In genomic region chr15:31418686-31419024, GRCm38 (mm10) we compare ENCODE assay signal across 9 mouse cellular contexts. TPM values are rescaled to one million over a fixed set of nuclear protein-coding genes. Genes with fewer than 3 reads are reported as not detected.
DNase-seq lines count a peak whose midpoint lies in the region; ATAC-seq lines count a peak whose summit lies in the region.
"Had no signal": no experiment of that assay in that cellular context is flagged by ENCODE, and none has a peak within 500 bp of the region (broad histone marks: within the 10 kb centered on the region; RNA-seq: fewer than 3 reads in every experiment).

No protein-coding gene starts in this region.

- H3K9me3 ChIP-seq in kidney, embryonic 16.5 days (ENCODE audit: low read length), result no peaks in the 10 kb centered on the region
- H3K9me3 ChIP-seq in kidney, embryonic 14.5 days (ENCODE audit: control insufficient read depth, low read length), result no peaks in the 10 kb centered on the region
- no peaks in the 10 kb centered on the region for H3K9me3 ChIP-seq in liver, embryonic 16.5 days (replicated peaks; ENCODE audit: control insufficient read depth, low read length)
- H3K9me3 ChIP-seq: embryonic facial prominence, embryonic 15.5 days had no signal

- H3K36me3 ChIP-seq in kidney, embryonic 16.5 days (ENCODE audit: insufficient read depth, low read length), result no peaks in the 10 kb centered on the region
- no peaks in the 10 kb centered on the region for H3K36me3 ChIP-seq in kidney, embryonic 14.5 days (ENCODE audit: control insufficient read depth, insufficient read depth, low read length)
- H3K36me3 ChIP-seq in liver, embryonic 16.5 days (ENCODE audit: control insufficient read depth, insufficient read depth), result no peaks in the 10 kb centered on the region
- H3K36me3 ChIP-seq: embryonic facial prominence, embryonic 15.5 days had no signal

- intact Hi-C loops in gastrocnemius, postnatal 14 days (cut with DNase I; ENCODE audit: low total_unique reads), result no loop called here

- peak overlapping the region; percentile 31; the same call in 1 of the 2 replicates for H3K4me2 ChIP-seq in kidney, embryonic 16.5 days (replicated peaks; ENCODE audit: low read depth, low read length)
- no peak overlapping the region for H3K4me2 ChIP-seq in kidney, embryonic 14.5 days (replicated peaks; ENCODE audit: low read depth, low read length)
- peak overlapping the region; percentile 41 for H3K4me2 ChIP-seq in liver, embryonic 16.5 days (ENCODE audit: low read depth, low read length)
- H3K4me2 ChIP-seq: embryonic facial prominence, embryonic 15.5 days had no signal

- H3K4me3 ChIP-seq in kidney, embryonic 16.5 days (ENCODE audit: low read length), result no peak overlapping the region
- H3K4me3 ChIP-seq in kidney, embryonic 14.5 days (ENCODE audit: low read length), result no peak overlapping the region
- H3K4me3 ChIP-seq in liver, embryonic 16.5 days (ENCODE audit: low read depth, low read length), result no peak overlapping the region
- H3K4me3 ChIP-seq: embryonic facial prominence, embryonic 15.5 days had no signal

- 16% methylated on average over 7 of the region's 7 CpGs for WGBS in kidney, embryonic 16.5 days
- WGBS in kidney, embryonic 14.5 days, result 11% methylated on average over 7 of the region's 7 CpGs
- WGBS in liver, embryonic 16.5 days (ENCODE audit: insufficient replicate concordance), result 14% methylated on average over 7 of the region's 7 CpGs

- H3K27ac ChIP-seq in kidney, embryonic 16.5 days (ENCODE audit: low read length), result peak overlapping the region; percentile 4; the same call in 1 of the 2 replicates
- H3K27ac ChIP-seq in kidney, embryonic 14.5 days (ENCODE audit: low read depth, low read length), result no peak overlapping the region
- no peak overlapping the region for H3K27ac ChIP-seq in liver, embryonic 16.5 days (ENCODE audit: low read length)
- H3K27ac ChIP-seq: embryonic facial prominence, embryonic 15.5 days had no signal

- H3K4me1 ChIP-seq in kidney, embryonic 16.5 days (ENCODE audit: insufficient read depth, low read length), result peaks cover 5% of the 10 kb centered on the region
- H3K4me1 ChIP-seq in kidney, embryonic 14.5 days (ENCODE audit: control insufficient read depth, insufficient read depth, low read length), result no peaks in the 10 kb centered on the region
- peaks cover 4% of the 10 kb centered on the region; the same call in 1 of the 2 replicates for H3K4me1 ChIP-seq in liver, embryonic 16.5 days (ENCODE audit: control insufficient read depth, low read depth, low read length)
- H3K4me1 ChIP-seq: embryonic facial prominence, embryonic 15.5 days had no signal

- no peaks in the 10 kb centered on the region for H3K27me3 ChIP-seq in kidney, embryonic 16.5 days (ENCODE audit: insufficient read depth, low read length)
- H3K27me3 ChIP-seq in kidney, embryonic 14.5 days (ENCODE audit: control insufficient read depth, insufficient read depth, low read length), result no peaks in the 10 kb centered on the region
- H3K27me3 ChIP-seq in liver, embryonic 16.5 days (ENCODE audit: control insufficient read depth, insufficient read depth, low read depth, low read length), result no peaks in the 10 kb centered on the region
- H3K27me3 ChIP-seq: embryonic facial prominence, embryonic 15.5 days had no signal

- peak; percentile 34 for DNase-seq in MN1 (ENCODE audit: low spot score)
- DNase-seq in fibroblast of lung, adult 2 months (ENCODE audit: low read depth), result peak; percentile 23
- DNase-seq in ovary, postnatal 36 days (ENCODE audit: low spot score), result no peak
- DNase-seq in gastrocnemius, postnatal 14 days, result no peak
- no peak for DNase-seq in right cerebral cortex, postnatal 25 days

- no peak for ATAC-seq in kidney, embryonic 16.5 days (ENCODE audit: low FRiP score, low TSS enrichment)
- ATAC-seq in kidney, embryonic 14.5 days (ENCODE audit: low FRiP score, low TSS enrichment), result no peak
- ATAC-seq in liver, embryonic 16.5 days (ENCODE audit: low read depth), result no peak

- H3K9ac ChIP-seq in kidney, embryonic 16.5 days (replicated peaks; ENCODE audit: low read length), result no peak overlapping the region
- no peak overlapping the region for H3K9ac ChIP-seq in kidney, embryonic 14.5 days (ENCODE audit: low read depth, low read length)
- no peak overlapping the region for H3K9ac ChIP-seq in liver, embryonic 16.5 days (ENCODE audit: low read depth, low read length)
- H3K9ac ChIP-seq: embryonic facial prominence, embryonic 15.5 days had no signal

RNA-seq across cellular contexts. Expression of gene Ropn1l, which starts 34.9 kb away (rescaled TPM):
- 3.7 and 4.3 TPM in 2 replicates for polyA plus RNA-seq in kidney, embryonic 16.5 days (2015; fragmentation: Nextera tagmentation; extraction: Ambion mirVana)
- 3.8 and 3.9 TPM in 2 replicates for polyA plus RNA-seq in kidney, embryonic 14.5 days (2014; fragmentation: Nextera tagmentation; extraction: Ambion mirVana)
- 2.2 and 2.6 TPM in 2 replicates for polyA plus RNA-seq in liver, embryonic 16.5 days (2015; fragmentation: Nextera tagmentation; extraction: Ambion mirVana)
- under 1 TPM; 0.29 to 0.33 TPM for total RNA-seq in gastrocnemius, postnatal 14 days (2021)

RNA-seq across cellular contexts. Expression of gene Ankrd33b, which starts 51.1 kb away (rescaled TPM):
- polyA plus RNA-seq in kidney, embryonic 16.5 days (2015; fragmentation: Nextera tagmentation; extraction: Ambion mirVana), result 8.5 and 8.6 TPM in 2 replicates
- polyA plus RNA-seq in kidney, embryonic 14.5 days (2014; fragmentation: Nextera tagmentation; extraction: Ambion mirVana), result 2.1 and 3.7 TPM in 2 replicates
- 0.37 and 0.68 TPM in 2 replicates for polyA plus RNA-seq in liver, embryonic 16.5 days (2015; fragmentation: Nextera tagmentation; extraction: Ambion mirVana)
- total RNA-seq in gastrocnemius, postnatal 14 days (2021), result 1 to 10 TPM; 5.3 to 6.3 TPM

Comparison
In these comparisons a context has a peak if more than half of its experiments do, and no peak if none do; other contexts are left out.
1. DNase-seq: peak in MN1 (single experiment) and fibroblast of lung, adult 2 months (single experiment); none in ovary, postnatal 36 days (single experiment), gastrocnemius, postnatal 14 days (single experiment) and right cerebral cortex, postnatal 25 days (single experiment).